Mouse (Mus musculus) heart, embryonic 13.5 days (tissue): ENCODE data around the gene Slc9c1. TPM values are rescaled to one million over a fixed set of nuclear protein-coding genes. Genes with fewer than 3 reads are reported as not detected.
"Not testable (repeated sequence)": the region's sequence is repeated elsewhere in the genome, so short reads cannot be mapped to it uniquely, and the experiment has no call there.

Experiments used
- ATAC-seq: fragments of 200-750 bp; cut with Nextera tagmentation; 2 replicates; pipeline ENCODE4 v1.8.0; 2017; ENCODE audit warnings: moderate TSS enrichment; ENCODE audit not compliant: insufficient number of reproducible peaks, low FRiP score, low TSS enrichment; ENCODE audit errors: extremely low read depth
- H3K27ac ChIP-seq: fragments of 300-500 bp; sonication (generic); replicated peaks from 2 replicates; pipeline ENCODE4 v1.5.1; 2015; ENCODE audit warnings: moderate library complexity, mild to moderate bottlenecking, inconsistent platforms
- H3K27me3 ChIP-seq: fragments of 300-500 bp; sonication (generic); replicated peaks from 2 replicates; pipeline ENCODE4 v1.6.1; 2015; ENCODE audit warnings: mild to moderate bottlenecking, inconsistent platforms
- H3K36me3 ChIP-seq: fragments of 300-500 bp; sonication (generic); 2 replicates; pipeline ENCODE4 v1.6.1; 2015; ENCODE audit warnings: mild to moderate bottlenecking, inconsistent platforms
- H3K4me1 ChIP-seq: fragments of 300-500 bp; sonication (generic); 2 replicates; pipeline ENCODE4 v1.6.1; 2015; ENCODE audit warnings: inconsistent platforms
- H3K4me2 ChIP-seq: fragments of 300-500 bp; sonication (generic); 2 replicates; pipeline ENCODE4 v1.6.1; 2015; ENCODE audit warnings: inconsistent platforms, mild to moderate bottlenecking, moderate library complexity
- H3K4me3 ChIP-seq: fragments of 300-500 bp; sonication (generic); 2 replicates; pipeline ENCODE4 v1.5.1; 2015; ENCODE audit warnings: moderate library complexity, mild to moderate bottlenecking, inconsistent platforms
- H3K9ac ChIP-seq: fragments of 300-500 bp; sonication (generic); 2 replicates; pipeline ENCODE4 v1.6.1; 2015; ENCODE audit warnings: inconsistent platforms, mild to moderate bottlenecking, moderate library complexity
- H3K9me3 ChIP-seq: fragments of 300-500 bp; sonication (generic); 2 replicates; pipeline ENCODE4 v1.6.1; 2016; ENCODE audit warnings: inconsistent platforms
- WGBS: fragments of 180-500 bp; shearing (Covaris S2); methylation state at CpG from one replicate; pipeline ENCODE4 v1.1.7; 2015; ENCODE audit warnings: mixed read lengths; 5-methylcytosine and 5-hydroxymethylcytosine counted together
- polyA plus RNA-seq: library from polyadenylated mRNA; unstranded; fragments of >200 nt; fragmentation: Nextera tagmentation; extraction: Ambion mirVana; gene quantifications from 2 replicates; pipeline ENCODE4 v1.2.1, GENCODE M21; 2015

Gene Slc9c1
- polyA plus RNA-seq: not detected in 2 replicates

DNA sequence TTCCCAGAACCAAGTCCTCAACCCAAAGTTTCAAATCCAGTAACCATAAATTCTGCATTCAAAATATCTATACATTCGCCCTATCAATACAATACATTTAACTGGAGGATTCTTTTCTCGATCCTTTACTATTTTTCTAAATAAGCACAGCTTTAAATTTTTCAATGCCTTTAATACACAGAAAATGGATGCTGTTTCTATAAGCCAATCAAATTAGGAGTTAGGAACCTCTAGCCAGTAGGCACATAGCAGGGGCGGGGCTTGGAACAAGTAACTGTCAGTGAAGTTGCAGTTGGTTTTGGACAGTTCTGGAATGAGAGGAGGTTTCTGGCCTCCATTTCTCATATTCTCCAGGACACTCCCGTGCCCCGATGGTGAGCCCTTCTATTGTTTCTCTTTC is at the start of gene Slc9c1:
TSS of gene Slc9c1 (plus strand) at position 301 of the 400 bp plus-strand sequence.
- Histone ChIP-seq H3K4me2 (no peak within 1 kb of the TSS), H3K27me3 (no peaks in the 10 kb centered on the region), H3K9ac (no peak within 1 kb of the TSS), H3K4me1 (no peaks in the 10 kb centered on the region), H3K36me3 (no peaks in the 10 kb centered on the region), H3K27ac (no peak within 1 kb of the TSS), H3K4me3 (no peak within 1 kb of the TSS), H3K9me3 (no peaks in the 10 kb centered on the region)
- ATAC-seq: no peak
- 83% methylated on average over 5 of the region's 5 CpGs for WGBS

DNA sequence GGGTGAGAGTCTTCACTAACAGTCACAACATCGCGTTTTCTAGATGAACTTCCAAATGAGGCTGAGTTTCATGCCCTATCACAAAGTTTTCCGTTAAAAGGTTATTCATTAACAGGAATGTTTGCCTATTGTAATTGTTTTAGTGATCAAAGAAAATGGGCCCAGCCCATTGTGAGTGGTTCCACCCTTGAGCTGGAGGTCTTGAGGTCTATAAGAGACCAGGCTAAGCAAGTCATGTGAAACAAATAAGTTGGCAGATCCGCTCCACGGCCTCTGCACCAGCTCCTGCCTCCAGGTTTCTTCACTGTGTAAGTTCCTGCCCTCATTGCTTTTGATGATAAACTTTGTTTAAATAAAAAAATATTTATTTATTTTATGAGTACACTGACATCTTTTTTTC is 42.2 kb upstream of the Slc9c1 start, which contains the start of gene Gm609:
TSS of gene Gm609 (minus strand) at position 43 of the 400 bp plus-strand sequence.
- no peaks in the 10 kb centered on the region for H3K4me1 ChIP-seq
- no peak for ATAC-seq
- no peak within 1 kb of the TSS for H3K4me3 ChIP-seq
- WGBS: 74% methylated on average over 5 of the region's 5 CpGs
- H3K36me3 ChIP-seq: no peaks in the 10 kb centered on the region
- no peaks in the 10 kb centered on the region for H3K27me3 ChIP-seq
- H3K4me2 ChIP-seq: no peak within 1 kb of the TSS
- H3K9me3 ChIP-seq: no peaks in the 10 kb centered on the region
- H3K9ac ChIP-seq: no peak within 1 kb of the TSS
- H3K27ac ChIP-seq: no peak within 1 kb of the TSS

DNA sequence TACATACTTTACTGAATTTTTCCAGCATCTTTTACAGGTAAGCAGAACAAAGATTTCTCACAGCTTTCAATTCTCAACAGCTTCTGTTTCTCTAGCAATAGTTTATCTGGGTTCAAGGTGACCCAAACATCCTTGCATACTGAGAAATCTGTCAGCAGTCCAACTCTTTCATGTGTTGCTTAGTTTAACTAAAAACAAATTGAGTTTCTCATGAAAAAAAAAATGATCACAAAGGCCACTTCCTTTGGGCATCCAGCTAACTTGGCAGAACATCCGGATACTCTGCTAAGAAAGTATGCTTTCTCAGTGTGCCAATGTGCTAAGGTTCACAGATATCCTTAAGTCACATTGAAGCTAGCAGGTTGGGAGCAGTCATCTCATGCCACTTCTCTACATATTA is 39.8 kb upstream of the Slc9c1 start:
- Histone ChIP-seq H3K9ac (no peak overlapping the region), H3K9me3 (no peaks in the 10 kb centered on the region), H3K4me2 (no peak overlapping the region), H3K36me3 (no peaks in the 10 kb centered on the region), H3K27ac (no peak overlapping the region), H3K4me3 (no peak overlapping the region), H3K4me1 (no peaks in the 10 kb centered on the region), H3K27me3 (no peaks in the 10 kb centered on the region)
- WGBS: 69% methylated on average over 1 of the region's 1 CpGs
- no peak for ATAC-seq

DNA sequence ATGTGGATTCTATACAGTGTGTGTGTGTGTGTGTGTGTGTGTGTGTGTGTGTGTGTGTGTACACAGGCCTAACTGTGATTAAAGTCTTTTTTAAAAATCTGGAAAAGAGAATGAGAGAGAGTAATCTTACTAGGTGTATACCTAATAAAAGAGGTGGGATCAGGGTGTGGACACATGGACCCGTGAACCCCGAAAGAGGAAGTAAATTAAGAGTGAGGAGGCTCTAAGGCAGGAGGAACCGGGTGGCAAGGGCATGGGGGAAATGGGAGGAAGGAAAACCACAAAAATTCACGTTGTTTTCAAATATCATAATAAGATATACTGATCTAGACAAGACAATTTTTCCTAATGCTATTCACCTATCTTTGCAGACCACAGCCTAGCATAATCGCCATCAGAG is 9.6 kb upstream of the Slc9c1 start:
- WGBS: 73% methylated on average over 5 of the region's 5 CpGs
- Histone ChIP-seq H3K9me3 (no peaks in the 10 kb centered on the region), H3K27ac (no peak overlapping the region), H3K4me1 (no peaks in the 10 kb centered on the region), H3K27me3 (no peaks in the 10 kb centered on the region), H3K36me3 (no peaks in the 10 kb centered on the region), H3K4me2 (no peak overlapping the region), H3K4me3 (no peak overlapping the region), H3K9ac (no peak overlapping the region)
- no peak for ATAC-seq

GRCm38 (mm10) chr16:45531950-45532349 is 3.2 kb upstream of the Slc9c1 start, which contains the start of gene Gm17783:
Gene Gm17783, minus strand, starts transcription at chr16:45532050.
- Histone ChIP-seq H3K36me3 (no peaks in the 10 kb centered on the region), H3K27me3 (no peaks in the 10 kb centered on the region), H3K4me1 (no peaks in the 10 kb centered on the region), H3K27ac (no peak within 1 kb of the TSS), H3K9me3 (no peaks in the 10 kb centered on the region), H3K9ac (no peak within 1 kb of the TSS), H3K4me3 (no peak within 1 kb of the TSS), H3K4me2 (no peak within 1 kb of the TSS)
- no peak for ATAC-seq
- WGBS: 80% methylated on average over 4 of the region's 4 CpGs

GRCm38 (mm10) chr16:45538342-45538741 is 3.2 kb downstream of the Slc9c1 start:
- H3K36me3 ChIP-seq, ATAC-seq, H3K9ac ChIP-seq, H3K27ac ChIP-seq, H3K4me3 ChIP-seq, H3K9me3 ChIP-seq, H3K4me1 ChIP-seq, H3K4me2 ChIP-seq, H3K27me3 ChIP-seq: not testable (repeated sequence)
- WGBS: 29% methylated on average over 1 of the region's 1 CpGs

- Histone ChIP-seq H3K27me3 (no peaks in the 10 kb centered on the region), H3K9ac (no peak overlapping the region), H3K27ac (no peak overlapping the region), H3K9me3 (no peaks in the 10 kb centered on the region), H3K4me2 (no peak overlapping the region), H3K36me3 (no peaks in the 10 kb centered on the region), H3K4me3 (no peak overlapping the region), H3K4me1 (no peaks in the 10 kb centered on the region)
- no peak for ATAC-seq
Observed at GRCm38 (mm10) chr16:45542108-45542507, 7.0 kb downstream of the Slc9c1 start.

GRCm38 (mm10) chr16:45544341-45544740 is 9.2 kb downstream of the Slc9c1 start:
- no peaks in the 10 kb centered on the region for H3K9me3 ChIP-seq
- H3K27me3 ChIP-seq: no peaks in the 10 kb centered on the region
- ATAC-seq: no peak
- WGBS: 54% methylated on average over 3 of the region's 3 CpGs
- H3K4me3 ChIP-seq: no peak overlapping the region
- no peaks in the 10 kb centered on the region for H3K36me3 ChIP-seq
- H3K4me2 ChIP-seq: no peak overlapping the region
- H3K9ac ChIP-seq: no peak overlapping the region
- H3K4me1 ChIP-seq: no peaks in the 10 kb centered on the region
- H3K27ac ChIP-seq: no peak overlapping the region

- H3K4me1 ChIP-seq: no peaks in the 10 kb centered on the region
- H3K4me3 ChIP-seq: no peak overlapping the region
- H3K27me3 ChIP-seq: no peaks in the 10 kb centered on the region
- no peaks in the 10 kb centered on the region for H3K36me3 ChIP-seq
- ATAC-seq: no peak
- no peak overlapping the region for H3K9ac ChIP-seq
- H3K27ac ChIP-seq: no peak overlapping the region
- no peaks in the 10 kb centered on the region for H3K9me3 ChIP-seq
- H3K4me2 ChIP-seq: no peak overlapping the region
Observed at GRCm38 (mm10) chr16:45547982-45548381, 12.9 kb downstream of the Slc9c1 start.

DNA sequence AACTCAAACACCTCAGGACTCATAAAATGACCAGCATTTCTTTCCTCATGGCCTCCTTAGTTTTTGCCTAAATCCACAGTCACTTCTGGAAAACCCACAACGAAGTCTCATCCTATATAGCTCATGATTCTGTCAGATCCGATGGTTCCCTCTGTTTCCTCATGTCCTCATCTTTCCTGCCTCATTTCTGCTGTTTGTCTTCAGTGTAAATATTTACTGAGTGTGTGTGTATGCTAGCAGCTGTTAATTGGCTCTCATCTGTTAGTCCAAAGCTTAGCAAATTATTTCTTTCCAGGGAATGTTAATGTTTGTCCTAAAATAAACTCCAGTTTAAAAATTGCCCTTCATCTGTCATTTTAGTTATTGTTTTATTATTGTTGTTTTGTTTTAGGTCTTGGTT is 16.5 kb downstream of the Slc9c1 start:
- Histone ChIP-seq H3K27ac (no peak overlapping the region), H3K4me3 (no peak overlapping the region), H3K9me3 (no peaks in the 10 kb centered on the region), H3K9ac (no peak overlapping the region), H3K4me2 (no peak overlapping the region), H3K27me3 (no peaks in the 10 kb centered on the region), H3K36me3 (no peaks in the 10 kb centered on the region), H3K4me1 (no peaks in the 10 kb centered on the region)
- WGBS: 64% methylated on average over 2 of the region's 2 CpGs
- ATAC-seq: no peak

DNA sequence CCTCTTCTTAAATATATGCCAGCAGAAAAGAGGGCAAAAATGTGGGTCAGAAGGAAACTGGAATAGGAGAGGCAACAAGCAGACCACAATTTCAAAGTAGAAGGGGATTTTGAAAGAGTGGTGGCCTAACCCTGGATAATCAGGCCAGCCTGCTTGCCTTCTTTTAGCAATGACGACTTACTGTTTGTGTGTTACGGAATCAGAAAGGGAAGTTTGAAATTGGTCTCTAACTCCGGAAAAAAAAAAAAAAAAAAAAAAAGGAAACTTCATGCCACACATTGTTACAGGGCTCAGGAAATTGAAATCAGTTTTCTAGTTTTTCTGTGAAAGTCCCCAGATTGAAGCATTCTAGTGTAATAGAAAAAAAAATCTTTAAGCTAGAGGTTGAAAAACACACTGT is 26.6 kb downstream of the Slc9c1 start:
- Histone ChIP-seq H3K9ac (no peak overlapping the region), H3K36me3 (no peaks in the 10 kb centered on the region), H3K9me3 (no peaks in the 10 kb centered on the region), H3K4me1 (no peaks in the 10 kb centered on the region), H3K27me3 (no peaks in the 10 kb centered on the region), H3K4me3 (no peak overlapping the region), H3K4me2 (no peak overlapping the region), H3K27ac (no peak overlapping the region)
- WGBS: 61% methylated on average over 3 of the region's 3 CpGs
- no peak for ATAC-seq

GRCm38 (mm10) chr16:45572307-45572706 is 37.2 kb downstream of the Slc9c1 start:
- Histone ChIP-seq H3K36me3 (no peaks in the 10 kb centered on the region), H3K27me3 (no peaks in the 10 kb centered on the region)
- ATAC-seq: no peak

More at GRCm38 (mm10) chr16:45572307-45572706, 37.2 kb downstream of the Slc9c1 start:
- H3K9ac ChIP-seq: no peak overlapping the region
- peaks cover 13% of the 10 kb centered on the region for H3K4me1 ChIP-seq
- H3K4me2 ChIP-seq: no peak overlapping the region
- no peaks in the 10 kb centered on the region for H3K9me3 ChIP-seq
- H3K4me3 ChIP-seq: no peak overlapping the region
- no peak overlapping the region for H3K27ac ChIP-seq
- WGBS: 44% methylated on average over 3 of the region's 3 CpGs
